Mouse (Mus musculus): ENCODE data around the gene P3h2. TPM values are rescaled to one million over a fixed set of nuclear protein-coding genes. Genes with fewer than 3 reads are reported as not detected.

P3h2 gene
- polyA plus RNA-seq, 1 experiment: 2.4 TPM

GRCm38 (mm10) chr16:25945151-25945955 is 160.2 kb downstream of the P3h2 start:
- TF ChIP-seq GATA1 (IDR thresholded peaks at IDR 0.05; ENCODE audit: borderline replicate concordance, low read length) (no peak), FLI1 (IDR thresholded peaks at IDR 0.05; ENCODE audit: low read length) (no peak)
- H3K9me3 ChIP-seq: peaks cover 10% of the 10 kb centered on the region
- no peaks in the 10 kb centered on the region for H3K27me3 ChIP-seq (replicated peaks)
- H3K4me3 ChIP-seq (replicated peaks): no peak overlapping the region
- no peaks in the 10 kb centered on the region for H3K4me1 ChIP-seq
- H3K36me3 ChIP-seq (replicated peaks; ENCODE audit: low read length): no peaks in the 10 kb centered on the region

- no peaks in the 10 kb centered on the region for H3K27me3 ChIP-seq (replicated peaks)
- peaks cover 8% of the 10 kb centered on the region for H3K9me3 ChIP-seq
- no peaks in the 10 kb centered on the region for H3K36me3 ChIP-seq (replicated peaks; ENCODE audit: low read length)
- no peaks in the 10 kb centered on the region for H3K4me1 ChIP-seq
- TF ChIP-seq GATA1 (IDR thresholded peaks at IDR 0.05; ENCODE audit: borderline replicate concordance, low read length): no peak
- TF ChIP-seq FLI1 (IDR thresholded peaks at IDR 0.05; ENCODE audit: low read length): no peak
- no peak overlapping the region for H3K4me3 ChIP-seq (replicated peaks)
These were observed 163.3 kb downstream of the P3h2 start for GRCm38 (mm10) chr16:25942261-25942660.

- TF ChIP-seq GATA1 (IDR thresholded peaks at IDR 0.05; ENCODE audit: borderline replicate concordance, low read length) (no peak), FLI1 (IDR thresholded peaks at IDR 0.05; ENCODE audit: low read length) (no peak)
- H3K27me3 ChIP-seq (replicated peaks): no peaks in the 10 kb centered on the region
- no peaks in the 10 kb centered on the region for H3K4me1 ChIP-seq
- H3K9me3 ChIP-seq: no peaks in the 10 kb centered on the region
- no peaks in the 10 kb centered on the region for H3K36me3 ChIP-seq (replicated peaks; ENCODE audit: low read length)
- no peak overlapping the region for H3K4me3 ChIP-seq (replicated peaks)
These were observed 171.4 kb downstream of the P3h2 start for GRCm38 (mm10) chr16:25934181-25934580.

- Histone ChIP-seq H3K36me3 (replicated peaks; ENCODE audit: low read length) (no peaks in the 10 kb centered on the region), H3K27me3 (replicated peaks) (no peaks in the 10 kb centered on the region), H3K9me3 (peaks cover 3% of the 10 kb centered on the region), H3K4me1 (no peaks in the 10 kb centered on the region), H3K4me3 (replicated peaks) (no peak overlapping the region)
- TF ChIP-seq GATA1 (IDR thresholded peaks at IDR 0.05; ENCODE audit: borderline replicate concordance, low read length) (no peak), FLI1 (IDR thresholded peaks at IDR 0.05; ENCODE audit: low read length) (no peak)
These were observed 193.4 kb downstream of the P3h2 start for GRCm38 (mm10) chr16:25912185-25912584.

Measured in megakaryocyte, embryonic 14.5 days (primary cell).